Mouse (Mus musculus): Measurements from ENCODE around the gene Cnst. TPM values are rescaled to one million over a fixed set of nuclear protein-coding genes. Genes with fewer than 3 reads are reported as not detected.
A peak's percentile ranks its signal among the peaks of the same experiment; 100 is the strongest.
"Not testable (repeated sequence)": the region's sequence is repeated elsewhere in the genome, so short reads cannot be mapped to it uniquely, and the experiment has no call there.

Cnst gene
- polyA plus RNA-seq, 1 experiment from 2014 or later, result 13.8 TPM

DNA sequence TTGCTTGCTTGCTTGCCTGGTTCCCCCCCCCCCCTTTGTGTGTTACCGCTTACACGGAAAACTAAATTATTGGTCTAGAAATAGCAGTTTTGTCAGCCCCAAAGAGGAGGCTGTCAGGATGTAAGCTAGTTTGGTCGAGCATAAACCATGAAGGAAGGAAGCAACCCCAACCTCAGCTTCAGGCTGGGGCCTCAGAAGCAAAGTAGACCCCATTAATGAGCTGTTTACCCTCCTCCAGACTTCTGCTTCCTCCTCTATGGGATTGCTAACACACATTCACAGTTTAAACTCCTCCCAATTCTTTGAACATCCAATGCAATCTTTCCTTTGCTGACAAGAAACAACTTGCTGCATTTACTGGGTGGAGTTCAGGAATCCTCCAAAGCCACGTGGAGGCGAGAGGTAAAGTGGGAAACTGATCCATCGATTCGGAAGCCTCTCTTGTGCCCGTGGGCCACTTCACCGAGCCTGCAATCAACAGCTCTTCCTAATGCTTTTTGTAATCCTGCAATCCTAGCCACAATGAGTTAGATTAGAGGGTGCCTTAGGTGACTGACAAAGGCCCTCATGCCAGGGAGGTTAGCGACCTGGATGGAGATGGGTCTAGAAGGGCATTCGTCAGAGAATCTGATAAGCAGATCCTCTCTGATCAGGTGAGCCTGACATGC, 86.7 kb downstream of the Cnst start:
- Histone ChIP-seq H3K27me3 (no peaks in the 10 kb centered on the region), H3K9ac (no peak overlapping the region), H3K36me3 (no peaks in the 10 kb centered on the region), H3K4me3 (replicated peaks) (no peak overlapping the region), H3K9me3 (replicated peaks) (no peaks in the 10 kb centered on the region), H3K4me1 (peaks cover 4% of the 10 kb centered on the region; the same call in 1 of the 2 replicates), H3K4me2 (no peak overlapping the region), H3K27ac (no peak overlapping the region)
- WGBS, result 78% methylated on average over 11 of the region's 11 CpGs
- no peak for ATAC-seq (replicated peaks; ENCODE audit: low FRiP score)

DNA sequence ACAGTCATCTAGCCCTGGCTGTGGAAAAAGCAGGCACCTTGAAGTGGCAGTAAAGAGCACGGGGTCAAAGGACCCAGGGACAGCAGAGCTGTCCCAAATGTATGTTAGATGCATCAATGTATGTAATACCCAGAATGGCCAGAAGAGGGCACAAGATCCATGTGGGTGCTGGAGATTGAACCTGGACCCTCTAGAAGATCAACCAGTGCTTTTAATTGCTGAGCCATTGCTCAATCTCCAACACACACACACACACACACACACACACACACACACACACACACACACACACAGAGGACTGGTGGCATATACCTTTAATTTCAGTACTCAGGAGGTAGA, 87.2 kb downstream of the Cnst start:
- no peak overlapping the region for H3K4me2 ChIP-seq
- 26% methylated on average over 1 of the region's 1 CpGs for WGBS
- no peaks in the 10 kb centered on the region for H3K36me3 ChIP-seq
- H3K4me3 ChIP-seq (replicated peaks), result no peak overlapping the region
- ATAC-seq (replicated peaks; ENCODE audit: low FRiP score), result no peak
- no peak overlapping the region for H3K27ac ChIP-seq
- no peaks in the 10 kb centered on the region for H3K9me3 ChIP-seq (replicated peaks)
- H3K27me3 ChIP-seq, result no peaks in the 10 kb centered on the region
- H3K4me1 ChIP-seq, result peaks cover 1% of the 10 kb centered on the region; the same call in 1 of the 2 replicates
- no peak overlapping the region for H3K9ac ChIP-seq

DNA sequence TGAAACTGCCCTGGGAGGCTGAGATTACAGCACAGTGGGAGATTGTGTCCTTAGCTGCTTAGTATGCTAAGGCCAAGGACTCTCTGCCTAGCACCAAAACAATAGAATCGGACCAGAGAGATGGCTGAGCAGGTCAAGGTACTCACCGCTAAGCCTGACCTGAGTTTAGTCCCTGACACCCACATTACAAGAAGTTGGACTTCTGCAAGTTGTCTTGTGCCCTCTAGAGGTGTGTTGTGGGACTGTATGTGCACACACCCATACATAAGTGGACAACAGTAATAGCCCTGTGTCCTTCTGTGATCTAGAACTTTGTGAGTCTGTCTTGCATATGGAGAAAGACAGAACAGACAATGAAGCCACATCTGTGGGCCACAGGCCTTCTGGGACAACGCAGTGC, 88.0 kb downstream of the Cnst start:
- no peak overlapping the region for H3K4me3 ChIP-seq (replicated peaks)
- ATAC-seq (replicated peaks; ENCODE audit: low FRiP score), result no peak
- H3K9ac ChIP-seq, result no peak overlapping the region
- H3K9me3 ChIP-seq (replicated peaks), result no peaks in the 10 kb centered on the region
- WGBS, result 89% methylated on average over 3 of the region's 3 CpGs
- no peak overlapping the region for H3K4me2 ChIP-seq
- no peak overlapping the region for H3K27ac ChIP-seq
- H3K4me1 ChIP-seq, result no peaks in the 10 kb centered on the region
- no peaks in the 10 kb centered on the region for H3K27me3 ChIP-seq
- H3K36me3 ChIP-seq, result no peaks in the 10 kb centered on the region

DNA sequence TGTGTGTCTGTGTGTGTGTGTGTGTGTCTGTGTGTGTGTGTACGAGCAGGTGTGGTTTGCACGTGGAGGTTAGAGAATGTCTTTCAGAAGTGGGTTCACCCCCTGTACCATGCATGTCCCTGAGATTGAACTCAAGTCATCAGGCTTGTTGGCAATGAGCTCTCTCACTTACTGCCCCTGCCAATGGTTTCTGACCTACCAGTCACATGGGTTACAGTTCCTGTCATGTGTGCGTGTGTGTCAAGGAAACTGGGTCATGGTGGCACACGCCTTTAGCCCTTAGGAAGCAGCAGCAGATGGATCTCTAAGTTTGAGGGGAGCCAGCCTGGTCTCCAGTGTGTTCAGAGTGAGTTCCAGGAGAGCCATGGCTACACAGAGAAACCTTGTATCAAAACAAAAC, 96.6 kb downstream of the Cnst start:
- no peak for ATAC-seq (replicated peaks; ENCODE audit: low FRiP score)
- no peak overlapping the region for H3K9ac ChIP-seq

DNA sequence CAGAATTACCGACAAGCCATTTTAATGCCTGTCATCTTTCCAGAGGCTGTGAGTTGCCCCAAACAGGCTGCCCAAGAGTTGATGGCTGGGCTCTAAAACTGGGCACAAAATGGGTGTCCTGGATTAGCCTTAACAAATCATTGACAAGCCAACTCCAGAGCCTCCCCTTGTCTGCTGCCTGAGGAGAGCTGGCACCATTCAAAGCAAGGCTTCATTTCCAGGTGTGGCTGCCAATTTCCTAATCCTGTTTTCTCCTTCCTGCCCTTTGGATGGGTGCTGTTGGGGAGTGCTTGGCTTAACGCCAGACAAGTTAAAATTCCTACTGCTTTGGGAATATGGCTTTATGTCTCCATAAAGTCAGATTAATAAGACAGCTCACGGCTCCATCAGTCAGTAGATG, 98.0 kb downstream of the Cnst start:
- H3K9ac ChIP-seq, result no peak overlapping the region
- no peak overlapping the region for H3K4me3 ChIP-seq (replicated peaks)
- H3K4me1 ChIP-seq, result peaks cover 5% of the 10 kb centered on the region; the same call in 1 of the 2 replicates
- H3K9me3 ChIP-seq (replicated peaks), result no peaks in the 10 kb centered on the region
- no peaks in the 10 kb centered on the region for H3K27me3 ChIP-seq
- no peak overlapping the region for H3K4me2 ChIP-seq
- H3K36me3 ChIP-seq, result no peaks in the 10 kb centered on the region
- 64% methylated on average over 3 of the region's 3 CpGs for WGBS
- H3K27ac ChIP-seq, result no peak overlapping the region
- no peak for ATAC-seq (replicated peaks; ENCODE audit: low FRiP score)

More for the DNA sequence above, 96.6 kb downstream of the Cnst start:
- peaks cover 5% of the 10 kb centered on the region; the same call in 1 of the 2 replicates for H3K4me1 ChIP-seq
- H3K27me3 ChIP-seq, result no peaks in the 10 kb centered on the region
- no peak overlapping the region for H3K4me3 ChIP-seq (replicated peaks)
- no peaks in the 10 kb centered on the region for H3K9me3 ChIP-seq (replicated peaks)
- 87% methylated on average over 4 of the region's 4 CpGs for WGBS
- H3K36me3 ChIP-seq, result no peaks in the 10 kb centered on the region
- H3K4me2 ChIP-seq, result no peak overlapping the region
- H3K27ac ChIP-seq, result no peak overlapping the region

DNA sequence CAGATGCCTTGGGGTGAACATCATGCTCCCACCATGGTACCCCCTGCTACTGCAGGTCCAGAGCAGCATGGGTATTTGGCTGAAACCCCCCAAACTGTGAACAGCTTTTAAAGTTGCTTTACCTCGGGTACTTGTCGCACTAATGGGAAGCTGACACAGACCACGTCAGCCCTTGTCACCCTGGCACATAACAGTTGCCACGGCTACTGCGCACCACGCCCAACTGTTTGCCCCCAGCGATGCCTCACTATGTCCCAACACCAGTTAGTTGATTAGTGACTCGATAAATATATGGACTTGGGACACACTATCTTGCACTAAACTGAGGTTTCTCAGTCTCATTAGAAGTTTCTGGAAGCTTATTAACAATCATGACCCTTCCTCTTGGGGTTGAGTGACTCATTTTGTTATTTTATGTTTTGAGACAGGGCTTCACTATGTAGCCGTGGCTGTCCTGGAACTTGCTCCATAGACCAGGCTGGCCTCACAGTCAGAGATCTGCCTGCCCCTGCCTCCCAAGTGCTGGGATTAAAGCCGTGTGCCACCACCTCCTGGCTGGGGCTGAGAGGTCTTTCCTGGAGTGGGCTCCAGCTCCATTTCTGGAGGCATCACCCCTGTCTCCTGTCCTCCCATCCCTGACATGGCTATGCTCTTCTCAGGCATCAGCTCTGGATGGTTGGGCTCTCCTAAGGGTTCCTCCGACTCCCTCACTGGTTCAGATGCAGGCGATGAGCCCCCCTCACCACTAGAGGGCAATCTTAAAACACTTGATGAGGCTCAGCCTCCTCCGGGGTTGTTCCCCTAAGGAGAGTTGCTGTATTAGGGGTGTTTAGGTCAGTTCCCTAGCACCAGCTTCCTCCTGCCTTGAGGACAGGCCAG, 99.2 kb downstream of the Cnst start:
- Histone ChIP-seq H3K27ac (no peak overlapping the region), H3K9ac (no peak overlapping the region), H3K4me3 (replicated peaks) (peak overlapping the region; percentile 23; the same call in 1 of the 2 replicates), H3K36me3 (no peaks in the 10 kb centered on the region), H3K4me2 (peak overlapping the region; percentile 47), H3K4me1 (peaks cover 5% of the 10 kb centered on the region; the same call in 1 of the 2 replicates), H3K9me3 (replicated peaks) (no peaks in the 10 kb centered on the region), H3K27me3 (no peaks in the 10 kb centered on the region)
- WGBS, result 64% methylated on average over 13 of the region's 13 CpGs
- peak; percentile 82 for ATAC-seq (replicated peaks; ENCODE audit: low FRiP score)

DNA sequence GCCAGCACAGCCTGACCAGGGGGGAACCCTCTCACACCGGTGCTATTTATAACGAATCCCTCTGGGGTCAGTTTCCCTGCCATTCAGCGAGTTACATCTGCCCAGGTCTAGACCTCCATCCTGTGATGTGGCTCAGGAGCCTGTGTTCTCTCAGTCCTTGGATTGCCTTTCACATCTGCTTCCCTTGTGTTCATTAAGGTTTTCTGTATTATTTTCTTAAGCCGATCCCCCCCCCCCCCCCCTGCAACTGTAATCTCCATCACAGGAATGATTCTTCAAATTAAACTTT, 99.8 kb downstream of the Cnst start:
- no peak overlapping the region for H3K9ac ChIP-seq
- H3K4me1 ChIP-seq, result peaks cover 5% of the 10 kb centered on the region; the same call in 1 of the 2 replicates
- peak overlapping the region; percentile 23; the same call in 1 of the 2 replicates for H3K4me3 ChIP-seq (replicated peaks)
- H3K27me3 ChIP-seq, result no peaks in the 10 kb centered on the region
- H3K27ac ChIP-seq, result no peak overlapping the region
- H3K4me2 ChIP-seq, result peak overlapping the region; percentile 47
- WGBS, result 22% methylated on average over 4 of the region's 4 CpGs
- H3K9me3 ChIP-seq (replicated peaks), result no peaks in the 10 kb centered on the region
- no peak for ATAC-seq (replicated peaks; ENCODE audit: low FRiP score)
- H3K36me3 ChIP-seq, result no peaks in the 10 kb centered on the region

DNA sequence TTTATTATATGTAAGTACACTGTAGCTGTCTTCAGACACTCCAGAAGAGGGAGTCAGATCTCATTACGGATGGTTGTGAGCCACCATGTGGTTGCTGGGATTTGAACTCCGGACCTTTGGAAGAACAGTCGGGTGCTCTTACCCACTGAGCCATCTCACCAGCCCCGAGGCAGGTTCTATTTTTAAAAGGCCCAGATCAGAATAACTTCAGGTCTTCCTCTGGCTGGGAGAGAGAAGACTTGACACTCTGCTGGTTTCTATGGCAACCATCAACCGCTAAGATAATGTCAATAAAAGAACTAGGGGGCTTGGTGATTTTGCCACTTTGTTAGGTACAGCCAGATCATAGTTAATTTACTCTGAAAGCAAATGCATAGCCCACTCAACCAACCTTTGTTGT, 102.5 kb downstream of the Cnst start:
- not testable (repeated sequence) for H3K27me3 ChIP-seq; H3K36me3 ChIP-seq; H3K9ac ChIP-seq; H3K4me1 ChIP-seq; H3K4me2 ChIP-seq; ATAC-seq (replicated peaks; ENCODE audit: low FRiP score); H3K9me3 ChIP-seq (replicated peaks); H3K27ac ChIP-seq; H3K4me3 ChIP-seq (replicated peaks)
- WGBS, result 87% methylated on average over 5 of the region's 5 CpGs

DNA sequence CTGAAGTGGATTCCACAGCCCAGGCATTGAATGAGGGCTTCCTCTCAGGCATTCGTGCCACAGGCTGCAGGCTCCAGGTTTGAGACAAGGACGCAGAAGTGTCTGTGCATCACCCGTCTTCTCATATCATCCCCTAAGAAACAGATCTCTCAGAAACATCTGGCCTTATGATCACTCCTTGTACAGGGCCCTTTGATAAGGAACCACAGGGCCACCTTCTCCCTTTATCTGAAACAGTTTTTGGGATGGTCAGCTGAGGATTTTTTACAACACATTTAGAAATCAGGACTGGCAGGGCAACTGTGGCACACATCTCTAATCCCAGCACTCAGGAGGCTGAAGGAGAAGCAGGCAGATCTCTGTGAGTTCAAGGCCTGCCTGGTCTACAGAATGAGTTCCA, 103.2 kb downstream of the Cnst start:
- no peak overlapping the region for H3K9ac ChIP-seq
- H3K4me2 ChIP-seq, result no peak overlapping the region
- WGBS, result 86% methylated on average over 3 of the region's 3 CpGs
- no peak overlapping the region for H3K4me3 ChIP-seq (replicated peaks)
- H3K4me1 ChIP-seq, result peaks cover 5% of the 10 kb centered on the region; the same call in 1 of the 2 replicates
- no peaks in the 10 kb centered on the region for H3K27me3 ChIP-seq
- H3K9me3 ChIP-seq (replicated peaks), result no peaks in the 10 kb centered on the region
- H3K36me3 ChIP-seq, result no peaks in the 10 kb centered on the region
- no peak for ATAC-seq (replicated peaks; ENCODE audit: low FRiP score)
- H3K27ac ChIP-seq, result no peak overlapping the region

DNA sequence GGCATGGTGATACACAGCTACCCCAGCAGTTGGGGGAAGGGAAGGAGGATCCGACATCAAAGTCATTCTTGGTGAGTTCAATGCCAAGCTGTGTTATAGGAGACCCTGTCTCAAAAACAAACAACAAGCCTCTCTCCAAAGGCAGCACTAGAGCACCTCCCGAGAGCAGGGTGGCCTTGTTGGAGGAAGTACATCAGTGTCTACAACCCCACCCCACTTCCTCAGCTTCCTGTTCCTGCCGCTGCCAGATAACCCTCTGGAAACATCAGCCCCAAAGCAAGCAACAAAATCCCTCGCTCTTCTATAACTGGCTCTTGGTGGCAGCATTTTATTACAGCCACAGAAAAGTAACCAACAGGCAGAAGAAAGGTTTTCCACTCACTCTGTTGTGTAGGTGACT, 104.1 kb downstream of the Cnst start:
- Histone ChIP-seq H3K27me3 (no peaks in the 10 kb centered on the region), H3K4me2 (no peak overlapping the region), H3K9me3 (replicated peaks) (no peaks in the 10 kb centered on the region), H3K27ac (no peak overlapping the region), H3K9ac (no peak overlapping the region), H3K4me3 (replicated peaks) (no peak overlapping the region), H3K4me1 (peaks cover 5% of the 10 kb centered on the region; the same call in 1 of the 2 replicates), H3K36me3 (no peaks in the 10 kb centered on the region)
- no peak for ATAC-seq (replicated peaks; ENCODE audit: low FRiP score)
- WGBS, result 58% methylated on average over 4 of the region's 4 CpGs

DNA sequence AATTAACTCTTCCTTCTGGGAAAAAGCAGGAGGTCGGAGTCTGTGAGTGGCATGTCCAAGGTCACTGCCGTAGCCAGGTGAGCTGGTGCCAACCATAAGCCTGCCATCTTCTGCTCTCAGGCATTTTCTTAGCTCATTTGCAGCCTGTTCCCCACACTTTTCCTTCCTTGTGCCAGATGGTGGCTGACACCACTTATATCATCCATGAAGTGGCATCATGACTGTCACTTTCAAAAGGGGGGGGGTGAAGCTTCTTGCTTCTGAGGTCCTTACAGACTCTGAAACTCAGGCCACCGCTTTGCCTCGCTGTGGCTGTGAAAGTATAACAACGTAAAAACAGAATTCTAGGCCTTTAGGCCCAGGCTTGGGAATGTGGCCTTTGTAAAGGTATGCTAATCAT, 105.1 kb downstream of the Cnst start:
- no peak overlapping the region for H3K4me3 ChIP-seq (replicated peaks)
- 89% methylated on average over 5 of the region's 5 CpGs for WGBS
- no peaks in the 10 kb centered on the region for H3K27me3 ChIP-seq
- H3K36me3 ChIP-seq, result no peaks in the 10 kb centered on the region
- no peak overlapping the region for H3K27ac ChIP-seq
- no peak for ATAC-seq (replicated peaks; ENCODE audit: low FRiP score)
- no peak overlapping the region for H3K9ac ChIP-seq
- H3K4me1 ChIP-seq, result no peaks in the 10 kb centered on the region
- no peaks in the 10 kb centered on the region for H3K9me3 ChIP-seq (replicated peaks)
- no peak overlapping the region for H3K4me2 ChIP-seq

DNA sequence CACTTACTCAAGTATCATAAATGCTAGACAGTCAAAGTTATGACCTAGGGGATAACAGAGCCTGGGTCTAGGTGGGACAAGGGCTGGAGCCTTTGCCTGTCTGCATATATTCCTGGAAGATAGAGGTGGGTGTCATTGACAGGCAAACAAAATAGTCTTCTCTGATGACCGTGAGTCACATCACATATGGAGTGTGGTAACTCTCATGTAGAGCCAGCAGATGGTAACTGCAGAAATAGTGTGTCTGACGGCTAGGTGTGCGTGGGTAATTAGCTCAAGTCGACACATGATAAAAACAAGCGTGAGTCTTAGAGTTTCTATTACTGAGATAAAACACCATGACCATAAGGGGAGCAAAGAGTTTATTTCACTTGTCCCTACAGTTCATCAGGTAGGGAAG, 116.9 kb downstream of the Cnst start:
- no peaks in the 10 kb centered on the region for H3K27me3 ChIP-seq
- H3K36me3 ChIP-seq, result no peaks in the 10 kb centered on the region
- no peak overlapping the region for H3K9ac ChIP-seq
- no peaks in the 10 kb centered on the region for H3K9me3 ChIP-seq (replicated peaks)
- no peak overlapping the region for H3K4me3 ChIP-seq (replicated peaks)
- H3K4me1 ChIP-seq, result peaks cover 13% of the 10 kb centered on the region
- WGBS, result 88% methylated on average over 5 of the region's 5 CpGs
- no peak for ATAC-seq (replicated peaks; ENCODE audit: low FRiP score)
- H3K4me2 ChIP-seq, result no peak overlapping the region
- H3K27ac ChIP-seq, result no peak overlapping the region
